Mouse (Mus musculus) midbrain, embryonic 15.5 days (tissue): ENCODE measurements around the gene Amfr. TPM values are rescaled to one million over a fixed set of nuclear protein-coding genes. Genes with fewer than 3 reads are reported as not detected.
A peak's percentile ranks its signal among the peaks of the same experiment; 100 is the strongest.
"Not testable (repeated sequence)": the region's sequence is repeated elsewhere in the genome, so short reads cannot be mapped to it uniquely, and the experiment has no call there.

ENCODE experiments used
- ATAC-seq: fragments of 200-750 bp; cut with Nextera tagmentation; replicated peaks from 2 replicates; pipeline ENCODE4 v1.8.0; 2017; ENCODE audit warnings: moderate TSS enrichment
- H3K27ac ChIP-seq: fragments of 300-500 bp; sonication (generic); 2 replicates; pipeline ENCODE4 v1.5.1; 2015; ENCODE audit warnings: mild to moderate bottlenecking, inconsistent platforms
- H3K27me3 ChIP-seq: fragments of 300-500 bp; sonication (generic); replicated peaks from 2 replicates; pipeline ENCODE4 v1.6.1; 2015; ENCODE audit warnings: inconsistent platforms
- H3K36me3 ChIP-seq: fragments of 300-500 bp; sonication (generic); replicated peaks from 2 replicates; pipeline ENCODE4 v1.6.1; 2015; ENCODE audit warnings: inconsistent platforms
- H3K4me1 ChIP-seq: fragments of 300-500 bp; sonication (generic); 2 replicates; pipeline ENCODE4 v1.6.1; 2015; ENCODE audit warnings: inconsistent platforms
- H3K4me2 ChIP-seq: fragments of 300-500 bp; sonication (generic); 2 replicates; pipeline ENCODE4 v1.6.1; 2015; ENCODE audit warnings: inconsistent platforms, mild to moderate bottlenecking, moderate library complexity
- H3K4me3 ChIP-seq: fragments of 300-500 bp; sonication (generic); 2 replicates; pipeline ENCODE4 v1.5.1; 2015; ENCODE audit warnings: mild to moderate bottlenecking, inconsistent platforms
- H3K9ac ChIP-seq: fragments of 300-500 bp; sonication (generic); 2 replicates; pipeline ENCODE4 v1.6.1; 2015; ENCODE audit warnings: mild to moderate bottlenecking, inconsistent platforms
- H3K9me3 ChIP-seq: fragments of 300-500 bp; sonication (generic); 2 replicates; pipeline ENCODE4 v1.6.1; 2016; ENCODE audit warnings: inconsistent platforms
- WGBS: fragments of 180-500 bp; shearing (Covaris S2); methylation state at CpG from one replicate; pipeline ENCODE4 v1.1.7; 2015; ENCODE audit warnings: mixed read lengths; 5-methylcytosine and 5-hydroxymethylcytosine counted together
- polyA plus RNA-seq: library from polyadenylated mRNA; unstranded; fragments of >200 nt; fragmentation: Nextera tagmentation; extraction: Ambion mirVana; gene quantifications from 2 replicates; pipeline ENCODE4 v1.2.1, GENCODE M21; 2015

Gene Amfr
- polyA plus RNA-seq = 74.9 and 79.0 TPM in 2 replicates

GRCm38 (mm10) chr8:94012013-94012951 is at the start of gene Amfr:
TSS of gene Amfr (minus strand) at chr8:94012842.
- WGBS = under 1% methylated on average over 125 of the region's 130 CpGs
- Histone ChIP-seq H3K9me3 (no peaks in the 10 kb centered on the region), H3K36me3 (no peaks in the 10 kb centered on the region), H3K27me3 (no peaks in the 10 kb centered on the region), H3K4me1 (peaks cover 32% of the 10 kb centered on the region), H3K4me2 (peak within 1 kb of the TSS; percentile 92), H3K4me3 (peak within 1 kb of the TSS; percentile 100), H3K9ac (peak within 1 kb of the TSS; percentile 100), H3K27ac (peak within 1 kb of the TSS; percentile 97)
- ATAC-seq = peak; percentile 95

GRCm38 (mm10) chr8:94057157-94057854 is 44.7 kb upstream of the Amfr start:
- no peaks in the 10 kb centered on the region for H3K4me1 ChIP-seq
- no peak overlapping the region for H3K9ac ChIP-seq
- no peak overlapping the region for H3K4me3 ChIP-seq
- no peak overlapping the region for H3K4me2 ChIP-seq
- peaks cover 41% of the 10 kb centered on the region; the same call in 1 of the 2 replicates for H3K36me3 ChIP-seq
- H3K27ac ChIP-seq = no peak overlapping the region
- no peaks in the 10 kb centered on the region for H3K9me3 ChIP-seq
- no peaks in the 10 kb centered on the region for H3K27me3 ChIP-seq
- no peak for ATAC-seq
- whole genome bisulfite sequencing = 54% methylated on average over 6 of the region's 6 CpGs

GRCm38 (mm10) chr8:94052696-94053095 is 40.1 kb upstream of the Amfr start:
- Histone ChIP-seq H3K4me3 (no peak overlapping the region), H3K9ac (no peak overlapping the region), H3K4me1 (no peaks in the 10 kb centered on the region), H3K27me3 (no peaks in the 10 kb centered on the region), H3K36me3 (peaks cover 29% of the 10 kb centered on the region; the same call in 1 of the 2 replicates), H3K27ac (no peak overlapping the region), H3K4me2 (no peak overlapping the region), H3K9me3 (no peaks in the 10 kb centered on the region)
- ATAC-seq = no peak
- 91% methylated on average over 12 of the region's 12 CpGs for WGBS

- Histone ChIP-seq H3K9me3 (no peaks in the 10 kb centered on the region), H3K9ac (no peak overlapping the region), H3K4me2 (no peak overlapping the region), H3K27ac (no peak overlapping the region), H3K4me3 (no peak overlapping the region), H3K36me3 (peaks cover 15% of the 10 kb centered on the region; the same call in 1 of the 2 replicates), H3K4me1 (no peaks in the 10 kb centered on the region), H3K27me3 (no peaks in the 10 kb centered on the region)
- ATAC-seq = no peak
- WGBS = 90% methylated on average over 2 of the region's 2 CpGs
Observed at GRCm38 (mm10) chr8:94047845-94048244, 35.2 kb upstream of the Amfr start.

- no peak for ATAC-seq
- Histone ChIP-seq H3K27ac (peak overlapping the region; percentile 79; the same call in 1 of the 2 replicates), H3K4me2 (peak overlapping the region; percentile 75), H3K9me3 (no peaks in the 10 kb centered on the region), H3K36me3 (no peaks in the 10 kb centered on the region), H3K27me3 (no peaks in the 10 kb centered on the region), H3K4me3 (peak overlapping the region; percentile 98), H3K9ac (peak overlapping the region; percentile 67), H3K4me1 (peaks cover 40% of the 10 kb centered on the region)
- 7% methylated on average over 15 of the region's 15 CpGs for WGBS
Observed at GRCm38 (mm10) chr8:94037806-94038205, 25.2 kb upstream of the Amfr start.

- Histone ChIP-seq H3K4me3 (peak within 1 kb of the TSS; percentile 98), H3K27ac (peak within 1 kb of the TSS; percentile 81), H3K36me3 (no peaks in the 10 kb centered on the region), H3K27me3 (no peaks in the 10 kb centered on the region), H3K4me2 (peak within 1 kb of the TSS; percentile 83), H3K4me1 (peaks cover 40% of the 10 kb centered on the region), H3K9ac (peak within 1 kb of the TSS; percentile 74), H3K9me3 (no peaks in the 10 kb centered on the region)
- ATAC-seq = peak; percentile 99
- 0% methylated on average over 39 of the region's 41 CpGs for WGBS
Observed at GRCm38 (mm10) chr8:94036944-94037524, 24.4 kb upstream of the Amfr start, which contains the start of the genes Nudt21 and Ogfod1. TSS of gene Nudt21 (minus strand) at chr8:94037031. TSS of gene Ogfod1 (plus strand) at chr8:94037198.

- under 1% methylated on average over 22 of the region's 32 CpGs for WGBS
- ATAC-seq = peak; percentile 92
Observed at GRCm38 (mm10) chr8:94036541-94036940, 23.9 kb upstream of the Amfr start.

GRCm38 (mm10) chr8:94035200-94035599 is 22.6 kb upstream of the Amfr start:
- Histone ChIP-seq H3K9me3 (no peaks in the 10 kb centered on the region), H3K27me3 (no peaks in the 10 kb centered on the region), H3K4me1 (peaks cover 40% of the 10 kb centered on the region), H3K9ac (0 out of 2 replicates have a peak overlapping the region, but pooled peaks have one; percentile 12), H3K27ac (no peak overlapping the region), H3K4me3 (peak overlapping the region; percentile 98), H3K36me3 (0 out of 2 replicates have a peak, but pooled peaks cover 6% of the 10 kb centered on the region), H3K4me2 (peak overlapping the region; percentile 83)
- 61% methylated on average over 5 of the region's 5 CpGs for WGBS
- ATAC-seq = no peak

More at GRCm38 (mm10) chr8:94036541-94036940, 23.9 kb upstream of the Amfr start:
- Histone ChIP-seq H3K9ac (peak overlapping the region; percentile 74), H3K4me2 (peak overlapping the region; percentile 83), H3K27ac (peak overlapping the region; percentile 81), H3K4me1 (peaks cover 40% of the 10 kb centered on the region), H3K4me3 (peak overlapping the region; percentile 98)
- H3K9me3 ChIP-seq, H3K27me3 ChIP-seq, H3K36me3 ChIP-seq: not testable (repeated sequence)

GRCm38 (mm10) chr8:94033601-94034000 is 21.0 kb upstream of the Amfr start:
- Histone ChIP-seq H3K36me3 (peaks cover 17% of the 10 kb centered on the region), H3K9ac (no peak overlapping the region), H3K4me3 (no peak overlapping the region), H3K4me1 (peaks cover 35% of the 10 kb centered on the region), H3K27ac (no peak overlapping the region), H3K9me3 (no peaks in the 10 kb centered on the region), H3K27me3 (no peaks in the 10 kb centered on the region), H3K4me2 (0 out of 2 replicates have a peak overlapping the region, but pooled peaks have one; percentile 1)
- WGBS = 29% methylated on average over 3 of the region's 3 CpGs
- no peak for ATAC-seq

- no peak overlapping the region for H3K9ac ChIP-seq
- ATAC-seq = no peak
- H3K36me3 ChIP-seq = peaks cover 51% of the 10 kb centered on the region
- no peak overlapping the region for H3K27ac ChIP-seq
- H3K9me3 ChIP-seq = no peaks in the 10 kb centered on the region
- peaks cover 12% of the 10 kb centered on the region for H3K4me1 ChIP-seq
- WGBS = 95% methylated on average over 9 of the region's 9 CpGs
- H3K4me2 ChIP-seq = no peak overlapping the region
- H3K27me3 ChIP-seq = no peaks in the 10 kb centered on the region
- H3K4me3 ChIP-seq = no peak overlapping the region
Observed at GRCm38 (mm10) chr8:94029701-94030100, 17.1 kb upstream of the Amfr start.

- no peak overlapping the region for H3K4me2 ChIP-seq
Observed at GRCm38 (mm10) chr8:94023916-94024315, 11.3 kb upstream of the Amfr start.

More at GRCm38 (mm10) chr8:94023916-94024315, 11.3 kb upstream of the Amfr start:
- H3K9me3 ChIP-seq = no peaks in the 10 kb centered on the region
- H3K4me1 ChIP-seq = no peaks in the 10 kb centered on the region
- H3K36me3 ChIP-seq = peaks cover 69% of the 10 kb centered on the region
- ATAC-seq = no peak
- H3K27me3 ChIP-seq = no peaks in the 10 kb centered on the region
- H3K9ac ChIP-seq = no peak overlapping the region
- 95% methylated on average over 6 of the region's 6 CpGs for WGBS
- H3K27ac ChIP-seq = no peak overlapping the region
- H3K4me3 ChIP-seq = no peak overlapping the region
